Mouse (Mus musculus) megakaryocyte, embryonic 14.5 days (primary cell): ENCODE results near the gene Rpl22l1. TPM values are rescaled to one million over a fixed set of nuclear protein-coding genes. Genes with fewer than 3 reads are reported as not detected.
"Not testable (repeated sequence)": the region's sequence is repeated elsewhere in the genome, so short reads cannot be mapped to it uniquely, and the experiment has no call there.

Experiments
- H3K27me3 ChIP-seq: replicated peaks from 2 replicates; pipeline ENCODE3; 2012; ENCODE audit warnings: inconsistent platforms
- H3K36me3 ChIP-seq: replicated peaks from 2 replicates; pipeline ENCODE3; 2012; ENCODE audit warnings: low read length, inconsistent platforms, mixed read lengths
- H3K4me1 ChIP-seq: 2 replicates; pipeline ENCODE4 v1.6.1; 2012; ENCODE audit warnings: inconsistent platforms
- H3K4me3 ChIP-seq: replicated peaks from 2 replicates; pipeline ENCODE3; 2012; ENCODE audit warnings: moderate library complexity, mild to moderate bottlenecking, inconsistent platforms
- H3K9me3 ChIP-seq: 2 replicates; pipeline ENCODE4 v1.6.1; 2012; ENCODE audit warnings: inconsistent platforms
- FLI1 ChIP-seq: IDR thresholded peaks from 2 replicates; pipeline ENCODE4 v1.6.1; 2012; ENCODE audit warnings: low read length, inconsistent platforms, mixed read lengths
- GATA1 ChIP-seq: IDR thresholded peaks from 3 replicates; pipeline ENCODE4 v1.6.1; 2012; ENCODE audit warnings: mixed read lengths, low read length, inconsistent platforms, borderline replicate concordance
- polyA plus RNA-seq: library from polyadenylated mRNA; stranded (reverse); fragments of >175 nt; gene quantifications from 2 replicates; pipeline ENCODE4 v1.2.3, GENCODE M21; 2012; ENCODE audit warnings: low replicate concordance; ENCODE audit not compliant: insufficient read depth

Gene Rpl22l1
- polyA plus RNA-seq, 1 experiment, result 11.5 TPM

DNA sequence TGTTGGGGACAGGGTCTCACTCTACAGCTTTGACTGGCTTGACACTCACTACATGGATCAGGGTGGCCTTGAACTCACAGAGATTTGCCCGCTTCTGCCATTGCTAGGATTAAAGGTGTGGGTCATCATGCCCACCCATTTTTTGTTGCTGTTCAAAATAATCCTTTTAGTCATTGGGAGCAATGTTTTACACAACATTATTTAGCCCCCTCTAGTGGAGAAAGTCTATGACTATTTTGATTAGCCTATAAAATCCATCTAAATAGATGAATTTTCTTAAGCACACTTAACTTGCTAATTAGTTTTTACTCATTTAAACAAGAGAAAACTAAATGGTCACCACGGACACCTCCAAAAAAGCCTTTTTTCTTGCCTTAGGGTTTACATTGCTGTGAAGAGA, 22.4 kb downstream of the Rpl22l1 start:
- TF ChIP-seq FLI1 (no peak), GATA1 (no peak)
- no peak overlapping the region for H3K4me3 ChIP-seq
- no peaks in the 10 kb centered on the region for H3K36me3 ChIP-seq
- H3K4me1 ChIP-seq, result no peaks in the 10 kb centered on the region
- peaks cover 2% of the 10 kb centered on the region for H3K27me3 ChIP-seq
- H3K9me3 ChIP-seq, result no peaks in the 10 kb centered on the region

GRCm38 (mm10) chr3:28829454-28829853, 24.2 kb downstream of the Rpl22l1 start:
- H3K27me3 ChIP-seq, result no peaks in the 10 kb centered on the region
- TF ChIP-seq GATA1 (no peak), FLI1 (no peak)
- H3K4me3 ChIP-seq, result no peak overlapping the region
- no peaks in the 10 kb centered on the region for H3K4me1 ChIP-seq
- H3K36me3 ChIP-seq, result no peaks in the 10 kb centered on the region
- H3K9me3 ChIP-seq, result no peaks in the 10 kb centered on the region

GRCm38 (mm10) chr3:28836796-28837371, 31.6 kb downstream of the Rpl22l1 start:
- H3K4me1 ChIP-seq, result no peaks in the 10 kb centered on the region
- no peaks in the 10 kb centered on the region for H3K27me3 ChIP-seq
- H3K9me3 ChIP-seq, result no peaks in the 10 kb centered on the region
- H3K4me3 ChIP-seq, result no peak overlapping the region
- TF ChIP-seq GATA1 (no peak), FLI1 (no peak)
- no peaks in the 10 kb centered on the region for H3K36me3 ChIP-seq

- TF ChIP-seq GATA1 (no peak), FLI1 (no peak)
- Histone ChIP-seq H3K9me3 (no peaks in the 10 kb centered on the region), H3K27me3 (no peaks in the 10 kb centered on the region), H3K36me3 (no peaks in the 10 kb centered on the region), H3K4me3 (no peak overlapping the region), H3K4me1 (no peaks in the 10 kb centered on the region)
Measured at GRCm38 (mm10) chr3:28841886-28842649, 36.8 kb downstream of the Rpl22l1 start.

DNA sequence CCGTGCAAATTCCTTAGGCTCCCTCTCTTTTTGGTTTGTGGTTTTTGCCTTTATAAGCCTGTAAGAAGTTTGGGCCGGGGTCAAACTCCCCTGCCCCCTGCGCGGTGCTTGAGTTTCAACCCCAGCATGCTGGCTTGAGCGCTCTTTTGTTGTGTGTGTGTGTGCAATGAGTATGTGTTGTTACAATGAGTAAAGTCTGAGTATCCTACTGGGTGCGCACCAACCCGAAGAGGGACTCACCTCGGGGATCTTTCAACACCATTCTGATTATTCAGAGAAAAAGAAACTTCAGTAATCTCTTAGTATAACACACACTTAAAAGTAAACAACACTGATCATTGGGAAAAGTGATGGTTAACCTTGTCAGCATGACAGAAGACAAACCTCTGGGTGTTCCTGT, 38.0 kb downstream of the Rpl22l1 start:
- Histone ChIP-seq H3K9me3 (no peaks in the 10 kb centered on the region), H3K4me1 (no peaks in the 10 kb centered on the region), H3K36me3 (no peaks in the 10 kb centered on the region), H3K4me3 (no peak overlapping the region), H3K27me3 (no peaks in the 10 kb centered on the region)
- TF ChIP-seq GATA1 (no peak), FLI1 (no peak)

GRCm38 (mm10) chr3:28847115-28847514, 41.9 kb downstream of the Rpl22l1 start:
- Histone ChIP-seq H3K9me3 (no peaks in the 10 kb centered on the region), H3K4me1 (no peaks in the 10 kb centered on the region), H3K27me3 (no peaks in the 10 kb centered on the region), H3K4me3 (no peak overlapping the region), H3K36me3 (no peaks in the 10 kb centered on the region)
- TF ChIP-seq FLI1 (no peak), GATA1 (no peak)

DNA sequence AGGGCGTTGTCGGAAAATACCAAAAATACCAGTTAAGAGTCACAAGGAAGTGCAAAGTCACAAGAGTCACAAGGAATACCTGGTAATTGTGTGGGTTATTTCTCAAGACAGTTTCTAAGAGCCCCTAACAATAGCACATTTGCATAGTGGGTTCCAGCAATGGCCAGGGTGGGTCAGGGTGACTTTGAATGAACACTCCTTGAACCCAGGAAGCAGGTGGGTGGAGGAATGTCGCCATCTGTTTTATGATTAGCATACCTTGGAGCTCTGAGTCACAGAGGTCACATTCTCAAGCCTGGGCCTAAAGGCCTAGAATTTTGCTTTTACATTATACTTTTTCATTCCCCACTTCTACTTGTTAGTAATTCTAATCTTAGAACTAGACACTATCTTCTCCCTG, 46.9 kb downstream of the Rpl22l1 start:
- peaks cover 11% of the 10 kb centered on the region for H3K9me3 ChIP-seq
- not testable (repeated sequence) for H3K27me3 ChIP-seq, H3K36me3 ChIP-seq, H3K4me3 ChIP-seq, H3K4me1 ChIP-seq

Other genes with a start within 250 kb of the Rpl22l1 start
- not detected in 2 replicates for gene Slc2a2, start 107.5 kb upstream of the Rpl22l1 start, polyA plus RNA-seq
- 1.2 TPM in 1 of 2 replicates, not detected in the other for gene Eif5a2, start 24.2 kb upstream of the Rpl22l1 start, polyA plus RNA-seq
- not detected in 2 replicates for gene Gm1527, start 87.2 kb downstream of the Rpl22l1 start, polyA plus RNA-seq